Mouse (Mus musculus) liver, embryonic 14.5 days (tissue): ENCODE results near the gene Rtp3.

Source experiments
- CTCF ChIP-seq: IDR thresholded peaks from 2 replicates; pipeline ENCODE4 v1.5.1; 2016; ENCODE audit warnings: antibody characterized with exemption, low read depth, control low read depth
- EP300 ChIP-seq: IDR thresholded peaks from 2 replicates; pipeline ENCODE4 v1.6.1; 2016; ENCODE audit warnings: antibody characterized with exemption, low read depth

GRCm38 (mm10) chr9:110954681-110955445 is 35.5 kb downstream of the Rtp3 start:
- TF ChIP-seq CTCF (no peak), EP300 (no peak)
